Mouse (Mus musculus): ENCODE data around the gene Pcx. TPM values are rescaled to one million over a fixed set of nuclear protein-coding genes. Genes with fewer than 3 reads are reported as not detected.

Gene Pcx
- polyA plus RNA-seq, 1 experiment, result 1.0 TPM

GRCm38 (mm10) chr19:4560205-4560604, 49.9 kb downstream of the Pcx start:
- Histone ChIP-seq H3K9me3 (no peaks in the 10 kb centered on the region), H3K4me1 (peaks cover 5% of the 10 kb centered on the region), H3K36me3 (replicated peaks; ENCODE audit: low read length) (no peaks in the 10 kb centered on the region), H3K27me3 (replicated peaks) (peaks cover 50% of the 10 kb centered on the region), H3K4me3 (replicated peaks) (no peak overlapping the region)
- TF ChIP-seq FLI1 (IDR thresholded peaks at IDR 0.05; ENCODE audit: low read length), result no peak
- TF ChIP-seq GATA1 (IDR thresholded peaks at IDR 0.05; ENCODE audit: borderline replicate concordance, low read length), result no peak

GRCm38 (mm10) chr19:4565678-4566077, 55.4 kb downstream of the Pcx start:
- Histone ChIP-seq H3K9me3 (no peaks in the 10 kb centered on the region), H3K4me1 (no peaks in the 10 kb centered on the region), H3K27me3 (replicated peaks) (peaks cover 45% of the 10 kb centered on the region), H3K36me3 (replicated peaks; ENCODE audit: low read length) (no peaks in the 10 kb centered on the region), H3K4me3 (replicated peaks) (no peak overlapping the region)
- TF ChIP-seq FLI1 (IDR thresholded peaks at IDR 0.05; ENCODE audit: low read length) (no peak), GATA1 (IDR thresholded peaks at IDR 0.05; ENCODE audit: borderline replicate concordance, low read length) (no peak)

- Histone ChIP-seq H3K36me3 (replicated peaks; ENCODE audit: low read length) (no peaks in the 10 kb centered on the region), H3K4me1 (no peaks in the 10 kb centered on the region), H3K9me3 (no peaks in the 10 kb centered on the region), H3K27me3 (replicated peaks) (peaks cover 48% of the 10 kb centered on the region), H3K4me3 (replicated peaks) (no peak overlapping the region)
- TF ChIP-seq FLI1 (IDR thresholded peaks at IDR 0.05; ENCODE audit: low read length), result no peak
- no peak for TF ChIP-seq GATA1 (IDR thresholded peaks at IDR 0.05; ENCODE audit: borderline replicate concordance, low read length)
Observed at GRCm38 (mm10) chr19:4566880-4567279, 56.6 kb downstream of the Pcx start.

- Histone ChIP-seq H3K4me1 (no peaks in the 10 kb centered on the region), H3K4me3 (replicated peaks) (no peak overlapping the region), H3K36me3 (replicated peaks; ENCODE audit: low read length) (no peaks in the 10 kb centered on the region), H3K9me3 (no peaks in the 10 kb centered on the region), H3K27me3 (replicated peaks) (peaks cover 42% of the 10 kb centered on the region)
- TF ChIP-seq FLI1 (IDR thresholded peaks at IDR 0.05; ENCODE audit: low read length), result no peak
- no peak for TF ChIP-seq GATA1 (IDR thresholded peaks at IDR 0.05; ENCODE audit: borderline replicate concordance, low read length)
Observed at GRCm38 (mm10) chr19:4567665-4568064, 57.4 kb downstream of the Pcx start.

GRCm38 (mm10) chr19:4568832-4569231, 58.6 kb downstream of the Pcx start:
- Histone ChIP-seq H3K36me3 (replicated peaks; ENCODE audit: low read length) (no peaks in the 10 kb centered on the region), H3K4me3 (replicated peaks) (no peak overlapping the region), H3K9me3 (no peaks in the 10 kb centered on the region), H3K27me3 (replicated peaks) (peaks cover 40% of the 10 kb centered on the region), H3K4me1 (no peaks in the 10 kb centered on the region)
- no peak for TF ChIP-seq GATA1 (IDR thresholded peaks at IDR 0.05; ENCODE audit: borderline replicate concordance, low read length)
- TF ChIP-seq FLI1 (IDR thresholded peaks at IDR 0.05; ENCODE audit: low read length), result no peak

GRCm38 (mm10) chr19:4569356-4570236, 59.3 kb downstream of the Pcx start:
- Histone ChIP-seq H3K36me3 (replicated peaks; ENCODE audit: low read length) (no peaks in the 10 kb centered on the region), H3K27me3 (replicated peaks) (peaks cover 46% of the 10 kb centered on the region), H3K4me3 (replicated peaks) (no peak overlapping the region), H3K9me3 (no peaks in the 10 kb centered on the region), H3K4me1 (no peaks in the 10 kb centered on the region)
- TF ChIP-seq GATA1 (IDR thresholded peaks at IDR 0.05; ENCODE audit: borderline replicate concordance, low read length) (no peak), FLI1 (IDR thresholded peaks at IDR 0.05; ENCODE audit: low read length) (no peak)

GRCm38 (mm10) chr19:4570237-4570613, 60.0 kb downstream of the Pcx start:
- TF ChIP-seq FLI1 (IDR thresholded peaks at IDR 0.05; ENCODE audit: low read length) (no peak), GATA1 (IDR thresholded peaks at IDR 0.05; ENCODE audit: borderline replicate concordance, low read length) (no peak)
- Histone ChIP-seq H3K27me3 (replicated peaks) (peaks cover 47% of the 10 kb centered on the region), H3K4me3 (replicated peaks) (no peak overlapping the region), H3K36me3 (replicated peaks; ENCODE audit: low read length) (no peaks in the 10 kb centered on the region), H3K9me3 (no peaks in the 10 kb centered on the region), H3K4me1 (no peaks in the 10 kb centered on the region)

- H3K4me1 ChIP-seq, result no peaks in the 10 kb centered on the region; the same call in 1 of the 2 replicates
- no peak for TF ChIP-seq FLI1 (IDR thresholded peaks at IDR 0.05; ENCODE audit: low read length)
- TF ChIP-seq GATA1 (IDR thresholded peaks at IDR 0.05; ENCODE audit: borderline replicate concordance, low read length), result no peak
- H3K4me3 ChIP-seq (replicated peaks), result no peak overlapping the region
- no peaks in the 10 kb centered on the region for H3K9me3 ChIP-seq
- H3K27me3 ChIP-seq (replicated peaks), result peaks cover 47% of the 10 kb centered on the region
- no peaks in the 10 kb centered on the region for H3K36me3 ChIP-seq (replicated peaks; ENCODE audit: low read length)
Observed at GRCm38 (mm10) chr19:4570815-4571214, 60.5 kb downstream of the Pcx start.

- H3K4me1 ChIP-seq, result no peaks in the 10 kb centered on the region; the same call in 1 of the 2 replicates
Observed at GRCm38 (mm10) chr19:4571658-4572057, 61.4 kb downstream of the Pcx start.

GRCm38 (mm10) chr19:4572061-4572460, 61.8 kb downstream of the Pcx start:
- Histone ChIP-seq H3K4me3 (replicated peaks) (no peak overlapping the region), H3K36me3 (replicated peaks; ENCODE audit: low read length) (no peaks in the 10 kb centered on the region), H3K9me3 (no peaks in the 10 kb centered on the region), H3K4me1 (no peaks in the 10 kb centered on the region; the same call in 1 of the 2 replicates), H3K27me3 (replicated peaks) (peaks cover 47% of the 10 kb centered on the region)
- no peak for TF ChIP-seq FLI1 (IDR thresholded peaks at IDR 0.05; ENCODE audit: low read length)
- no peak for TF ChIP-seq GATA1 (IDR thresholded peaks at IDR 0.05; ENCODE audit: borderline replicate concordance, low read length)

More at GRCm38 (mm10) chr19:4571658-4572057, 61.4 kb downstream of the Pcx start:
- H3K27me3 ChIP-seq (replicated peaks), result peaks cover 47% of the 10 kb centered on the region
- H3K4me3 ChIP-seq (replicated peaks), result no peak overlapping the region
- H3K36me3 ChIP-seq (replicated peaks; ENCODE audit: low read length), result no peaks in the 10 kb centered on the region
- no peak for TF ChIP-seq GATA1 (IDR thresholded peaks at IDR 0.05; ENCODE audit: borderline replicate concordance, low read length)
- no peak for TF ChIP-seq FLI1 (IDR thresholded peaks at IDR 0.05; ENCODE audit: low read length)
- H3K9me3 ChIP-seq, result no peaks in the 10 kb centered on the region

Data from megakaryocyte, embryonic 14.5 days (primary cell).